Mouse (Mus musculus) left cerebral cortex, adult 9 months (tissue): ENCODE data around the gene Tnni3k.

Experiments used
- DNase-seq, 2 experiments: peaks; one replicate each; pipeline ENCODE4 v3.0.0; 2022; ENCODE audit warnings: low spot score in 2 of 2

Gene Tnni3k

DNA sequence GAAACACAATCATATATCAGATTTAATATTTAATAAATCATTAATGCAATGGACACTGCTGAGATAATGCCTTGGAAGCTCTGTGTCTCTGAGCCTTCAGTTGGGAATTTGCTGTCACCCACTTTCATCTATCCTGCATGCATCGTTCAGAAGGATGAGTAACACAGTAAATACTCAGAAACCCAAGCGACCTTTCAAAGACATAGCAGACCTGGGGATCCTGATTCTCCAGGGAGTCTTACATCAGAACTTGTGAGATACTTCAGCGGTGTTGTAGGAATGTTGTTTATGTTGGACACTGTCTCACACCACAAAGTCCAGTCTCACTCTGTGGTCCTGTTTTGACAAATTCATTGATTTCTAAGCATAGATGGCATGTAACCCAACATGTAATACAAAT is 294.1 kb downstream of the Tnni3k start:
- no peak for DNase-seq

DNA sequence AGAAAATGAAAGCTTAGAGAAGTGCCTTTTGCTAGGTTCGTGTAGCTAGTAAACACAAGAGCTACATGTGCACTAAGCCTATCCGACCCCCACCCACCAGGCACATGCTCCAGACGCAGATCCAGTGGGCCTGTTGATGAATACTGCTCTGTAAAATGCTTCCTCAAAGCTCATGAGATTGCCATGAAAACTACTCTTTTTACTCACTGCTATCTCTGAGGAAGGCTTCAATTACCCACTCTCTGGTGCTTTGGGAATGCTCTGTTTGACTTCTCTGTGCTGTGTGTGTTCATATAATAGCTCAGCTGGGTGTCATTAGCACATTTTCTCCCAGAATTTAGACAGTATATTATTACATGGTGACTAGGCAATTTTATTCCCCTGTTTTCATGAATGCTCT is 297.1 kb downstream of the Tnni3k start:
- DNase-seq: no peak

DNA sequence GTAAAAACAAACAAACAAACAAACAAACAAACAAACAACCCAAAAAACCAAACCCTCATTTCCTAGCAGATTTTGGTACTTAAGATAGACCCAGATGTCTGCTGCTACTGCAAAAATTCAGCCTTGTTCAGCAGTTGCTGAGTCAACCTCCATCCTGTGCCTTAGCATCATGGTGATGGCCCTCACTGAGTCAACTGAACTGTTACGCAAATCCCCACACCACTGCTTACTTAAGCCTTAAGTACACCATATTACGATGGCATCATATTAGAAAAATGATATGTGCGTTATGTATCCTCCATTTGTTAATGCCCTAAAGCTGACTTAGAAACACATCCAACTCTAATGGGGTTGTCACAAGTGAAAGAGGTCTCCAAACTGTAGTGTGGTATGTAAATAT is 300.0 kb downstream of the Tnni3k start:
- DNase-seq: no peak

DNA sequence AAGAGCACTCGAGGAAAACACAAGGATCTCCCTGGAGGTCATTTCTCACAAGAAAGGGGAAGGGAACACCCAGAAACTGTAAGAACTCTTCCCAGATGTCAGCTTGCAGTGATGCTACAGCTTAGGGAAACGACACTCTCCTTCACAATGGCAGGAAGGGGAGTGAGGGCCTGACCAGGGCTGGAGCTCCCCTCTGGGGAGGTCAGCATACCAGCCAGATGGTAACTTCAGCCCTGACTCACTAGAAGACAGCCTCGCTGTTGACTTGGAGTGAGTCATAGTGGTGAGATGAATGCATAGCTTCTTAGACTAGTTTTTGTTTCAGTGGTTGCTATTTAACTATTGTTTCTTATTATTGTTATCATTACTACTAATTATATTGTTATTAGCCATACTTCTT is 300.7 kb downstream of the Tnni3k start:
- no peak for DNase-seq

DNA sequence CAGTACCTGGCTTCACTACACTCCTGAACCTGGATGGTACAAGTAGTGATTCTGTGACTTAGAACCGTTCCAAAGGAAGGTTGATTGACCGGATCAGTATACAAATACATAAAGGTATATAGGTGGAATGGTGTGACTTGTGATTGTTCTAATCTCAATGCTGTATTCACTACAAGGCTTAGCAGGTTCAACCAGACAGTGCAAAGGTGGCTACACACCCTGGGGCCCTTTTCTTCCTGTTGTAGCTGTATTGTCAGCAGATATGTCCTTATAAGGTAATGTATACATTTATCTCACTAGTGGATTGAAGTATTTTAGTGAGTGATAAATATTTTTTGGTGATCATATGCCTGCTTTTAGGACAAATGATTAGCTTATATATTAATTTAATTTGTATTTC is 310.9 kb downstream of the Tnni3k start:
- no peak for DNase-seq

DNA sequence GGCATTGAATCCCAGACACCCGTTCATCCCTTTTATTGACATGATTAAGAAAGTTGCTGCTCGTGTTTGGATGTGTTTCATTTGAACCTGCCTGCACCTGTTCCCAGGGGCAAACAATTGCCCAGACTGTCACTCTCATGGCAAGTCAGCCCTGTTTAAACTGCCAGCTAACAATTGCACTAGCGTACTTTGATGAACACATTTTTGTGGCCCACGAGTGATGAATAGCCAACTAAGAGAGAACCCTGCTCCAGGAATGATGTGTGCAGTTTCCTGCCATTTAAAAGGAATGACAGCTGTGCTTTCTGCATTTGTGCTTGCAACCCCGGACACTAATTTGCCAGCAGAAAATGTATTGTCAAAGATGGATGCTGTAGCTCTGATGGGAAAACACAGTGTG is 312.3 kb downstream of the Tnni3k start:
- DNase-seq: no peak

DNA sequence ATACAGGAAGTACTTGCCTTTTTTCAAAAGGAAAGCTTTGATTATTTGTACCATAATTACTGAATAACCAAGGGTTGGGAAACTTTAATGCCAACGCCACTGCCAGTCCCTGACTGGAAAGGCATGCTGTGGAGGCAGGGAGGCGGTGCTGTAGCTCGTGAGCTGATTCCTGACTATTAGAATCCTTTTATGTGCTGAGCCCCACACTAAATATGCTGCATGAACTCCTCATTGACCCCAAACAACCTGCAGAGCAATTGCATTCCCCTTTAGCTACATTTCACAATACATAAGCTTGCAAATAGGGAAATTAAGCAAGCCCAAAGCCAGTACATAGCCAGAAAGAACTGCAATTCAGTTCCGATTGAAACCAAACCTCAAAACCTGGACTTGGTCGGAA is 313.7 kb downstream of the Tnni3k start:
- DNase-seq: no peak
